Mouse (Mus musculus) stomach, adult 2 months (tissue): Measurements from ENCODE around the gene Prkcd. TPM values are rescaled to one million over a fixed set of nuclear protein-coding genes. Genes with fewer than 3 reads are reported as not detected.

Experiments used
- polyA plus RNA-seq: library from polyadenylated mRNA; depleted of rRNA; stranded (reverse); fragments of >200 nt; gene quantifications from 2 replicates; pipeline ENCODE4 v1.2.3, GENCODE M21; 2012; rRNA removed

Gene Prkcd
- polyA plus RNA-seq = 121 and 149 TPM in 2 replicates

GRCm38 (mm10) chr14:30625856-30626726 is at the start of gene Prkcd:
Gene Prkcd, minus strand, starts transcription at chr14:30626210.

DNA sequence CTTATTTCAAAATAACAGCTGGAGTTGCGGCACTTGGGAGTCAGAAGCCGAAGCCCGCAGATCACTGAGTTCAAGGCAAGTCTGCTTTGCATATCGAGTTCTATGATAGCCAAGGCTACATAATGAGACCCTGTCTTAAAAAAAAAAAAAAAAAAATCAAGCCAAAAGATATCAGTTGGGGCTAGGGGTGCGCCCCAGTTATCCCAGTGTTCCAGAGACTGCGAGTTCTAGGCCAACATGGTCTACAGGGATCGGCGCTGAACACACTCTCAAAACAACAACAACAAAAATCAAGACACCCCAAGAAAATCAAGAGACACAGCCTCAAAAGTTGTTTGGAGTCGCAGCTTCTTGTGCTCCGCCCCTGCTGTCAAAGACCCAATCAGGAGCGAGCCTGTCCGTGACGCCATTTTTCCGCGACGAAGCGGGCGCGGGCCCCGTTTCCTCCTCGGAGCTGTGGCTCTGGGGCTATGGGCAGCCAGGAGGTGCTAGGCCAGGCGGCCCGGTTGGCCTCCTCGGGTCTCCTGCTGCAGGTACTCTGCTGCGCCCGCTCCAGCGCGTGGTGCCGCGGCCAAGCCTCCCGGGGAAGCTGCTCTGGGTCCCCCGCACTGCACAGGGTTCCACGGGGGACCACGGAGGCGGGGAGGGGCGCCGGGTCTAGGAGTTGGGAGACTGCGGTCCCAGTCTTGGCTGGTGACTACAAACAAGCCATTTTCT is 28.1 kb upstream of the Prkcd start, which contains the start of gene Rft1:
Gene Rft1, plus strand, starts transcription at position 418 of the 717 bp plus-strand sequence.

GRCm38 (mm10) chr14:30548131-30548720 is 77.8 kb downstream of the Prkcd start, which contains the start of gene Tkt:
Gene Tkt, plus strand, starts transcription at chr14:30548359.

Other genes with a start within 250 kb of the Prkcd start
- gene Dcp1a, start 146.7 kb downstream of the Prkcd start, polyA plus RNA-seq = 13.1 and 14.4 TPM in 2 replicates
- 1.6 and 2.3 TPM in 2 replicates for gene Cacna1d, start 134.8 kb downstream of the Prkcd start, polyA plus RNA-seq
- gene Tkt, start 77.9 kb downstream of the Prkcd start, polyA plus RNA-seq = 253 and 281 TPM in 2 replicates
- gene Rft1, start 28.1 kb upstream of the Prkcd start, polyA plus RNA-seq = 3.9 and 4.0 TPM in 2 replicates
- 0.03 and 0.12 TPM in 2 replicates for gene Sfmbt1, start 88.6 kb upstream of the Prkcd start, polyA plus RNA-seq
- gene Tmem110, start 199.4 kb upstream of the Prkcd start, polyA plus RNA-seq = 9.1 and 11.9 TPM in 2 replicates